Mouse (Mus musculus): ENCODE measurements around the gene Rars. TPM values are rescaled to one million over a fixed set of nuclear protein-coding genes. Genes with fewer than 3 reads are reported as not detected.

Rars gene
- polyA plus RNA-seq, 1 experiment from 2014 or later = 109 TPM

- Histone ChIP-seq H3K27ac (no peak overlapping the region), H3K27me3 (ENCODE audit: low read depth, poor library complexity, severe bottlenecking) (no peaks in the 10 kb centered on the region), H3K4me1 (no peaks in the 10 kb centered on the region), H3K36me3 (peaks cover 98% of the 10 kb centered on the region), H3K4me3 (no peak overlapping the region), H3K9me3 (replicated peaks) (no peaks in the 10 kb centered on the region)
- 86% methylated on average over 3 of the region's 3 CpGs for whole genome bisulfite sequencing
- DNase-seq (ENCODE audit: low spot score) = no peak
These were observed 54.0 kb downstream of the Rars start for GRCm38 (mm10) chr11:35780336-35780735.

- no peaks in the 10 kb centered on the region for H3K9me3 ChIP-seq (replicated peaks)
- H3K4me3 ChIP-seq = no peak overlapping the region
- H3K27me3 ChIP-seq (ENCODE audit: low read depth, poor library complexity, severe bottlenecking) = no peaks in the 10 kb centered on the region
- H3K27ac ChIP-seq = no peak overlapping the region
- DNase-seq (ENCODE audit: low spot score) = no peak
- WGBS = 93% methylated on average over 3 of the region's 3 CpGs
- H3K36me3 ChIP-seq = peaks cover 78% of the 10 kb centered on the region
- H3K4me1 ChIP-seq = peaks cover 4% of the 10 kb centered on the region; the same call in 1 of the 2 replicates
These were observed 57.9 kb downstream of the Rars start for GRCm38 (mm10) chr11:35776452-35776851.

- H3K36me3 ChIP-seq = peaks cover 70% of the 10 kb centered on the region
- H3K27ac ChIP-seq = no peak overlapping the region
- H3K4me3 ChIP-seq = no peak overlapping the region
- H3K9me3 ChIP-seq (replicated peaks) = no peaks in the 10 kb centered on the region
- no peaks in the 10 kb centered on the region for H3K27me3 ChIP-seq (ENCODE audit: low read depth, poor library complexity, severe bottlenecking)
- WGBS = 96% methylated on average over 3 of the region's 3 CpGs
- DNase-seq (ENCODE audit: low spot score) = no peak
- peaks cover 11% of the 10 kb centered on the region for H3K4me1 ChIP-seq
These were observed 58.7 kb downstream of the Rars start for GRCm38 (mm10) chr11:35775606-35776005.

- peak overlapping the region; percentile 94 for H3K4me3 ChIP-seq
- H3K9me3 ChIP-seq (replicated peaks) = no peaks in the 10 kb centered on the region
- peaks cover 13% of the 10 kb centered on the region for H3K4me1 ChIP-seq
- peaks cover 23% of the 10 kb centered on the region for H3K36me3 ChIP-seq
- WGBS = 70% methylated on average over 9 of the region's 9 CpGs
- peak; percentile 23 for DNase-seq (ENCODE audit: low spot score)
- peak overlapping the region; percentile 99; the same call in 1 of the 2 replicates for H3K27ac ChIP-seq
- no peaks in the 10 kb centered on the region for H3K27me3 ChIP-seq (ENCODE audit: low read depth, poor library complexity, severe bottlenecking)
These were observed 63.4 kb downstream of the Rars start for GRCm38 (mm10) chr11:35770741-35771504.

GRCm38 (mm10) chr11:35769746-35770437, 64.4 kb downstream of the Rars start:
- peaks cover 19% of the 10 kb centered on the region for H3K36me3 ChIP-seq
- H3K9me3 ChIP-seq (replicated peaks) = no peaks in the 10 kb centered on the region
- under 1% methylated on average over 41 of the region's 41 CpGs for WGBS
- H3K4me3 ChIP-seq = peak overlapping the region; percentile 94
- H3K4me1 ChIP-seq = peaks cover 13% of the 10 kb centered on the region
- no peaks in the 10 kb centered on the region for H3K27me3 ChIP-seq (ENCODE audit: low read depth, poor library complexity, severe bottlenecking)
- DNase-seq (ENCODE audit: low spot score) = peak; percentile 79
- peak overlapping the region; percentile 99 for H3K27ac ChIP-seq

GRCm38 (mm10) chr11:35769188-35769745, 65.0 kb downstream of the Rars start, which contains the start of gene Pank3:
Gene Pank3, plus strand, starts transcription at chr11:35769484.
- H3K4me1 ChIP-seq = peaks cover 13% of the 10 kb centered on the region
- DNase-seq (ENCODE audit: low spot score) = peak; percentile 94
- WGBS = under 1% methylated on average over 50 of the region's 50 CpGs
- peak within 1 kb of the TSS; percentile 94 for H3K4me3 ChIP-seq
- H3K27me3 ChIP-seq (ENCODE audit: low read depth, poor library complexity, severe bottlenecking) = no peaks in the 10 kb centered on the region
- H3K9me3 ChIP-seq (replicated peaks) = no peaks in the 10 kb centered on the region
- peak within 1 kb of the TSS; percentile 99 for H3K27ac ChIP-seq
- H3K36me3 ChIP-seq = peaks cover 19% of the 10 kb centered on the region

GRCm38 (mm10) chr11:35766845-35767244, 67.5 kb downstream of the Rars start:
- Histone ChIP-seq H3K4me1 (peaks cover 9% of the 10 kb centered on the region), H3K27ac (no peak overlapping the region), H3K27me3 (ENCODE audit: low read depth, poor library complexity, severe bottlenecking) (no peaks in the 10 kb centered on the region), H3K36me3 (peaks cover 2% of the 10 kb centered on the region; the same call in 1 of the 2 replicates), H3K9me3 (replicated peaks) (no peaks in the 10 kb centered on the region), H3K4me3 (no peak overlapping the region)
- 91% methylated on average over 5 of the region's 5 CpGs for WGBS
- DNase-seq (ENCODE audit: low spot score) = no peak

GRCm38 (mm10) chr11:35760627-35761003, 73.7 kb downstream of the Rars start:
- no peaks in the 10 kb centered on the region for H3K27me3 ChIP-seq (ENCODE audit: low read depth, poor library complexity, severe bottlenecking)

GRCm38 (mm10) chr11:35760001-35760626, 74.2 kb downstream of the Rars start:
- H3K9me3 ChIP-seq (replicated peaks) = no peaks in the 10 kb centered on the region
- H3K4me1 ChIP-seq = no peaks in the 10 kb centered on the region
- no peak overlapping the region for H3K4me3 ChIP-seq
- H3K27me3 ChIP-seq (ENCODE audit: low read depth, poor library complexity, severe bottlenecking) = no peaks in the 10 kb centered on the region
- no peaks in the 10 kb centered on the region for H3K36me3 ChIP-seq
- H3K27ac ChIP-seq = no peak overlapping the region
- WGBS = 83% methylated on average over 7 of the region's 7 CpGs
- no peak for DNase-seq (ENCODE audit: low spot score)

More at GRCm38 (mm10) chr11:35760627-35761003, 73.7 kb downstream of the Rars start:
- Histone ChIP-seq H3K27ac (no peak overlapping the region), H3K9me3 (replicated peaks) (no peaks in the 10 kb centered on the region), H3K4me1 (no peaks in the 10 kb centered on the region), H3K36me3 (no peaks in the 10 kb centered on the region), H3K4me3 (no peak overlapping the region)
- DNase-seq (ENCODE audit: low spot score) = no peak
- 90% methylated on average over 4 of the region's 4 CpGs for WGBS

MicroRNA genes within 50 kb of the gene (microRNA counts, 519-probe panel; counts per million panel counts)
- microRNA mmu-miR-103 = 6,399 counts per million, percentile 95 among the panel's probes with 10 or more counts

Small RNA genes within 50 kb of the gene (microRNA-seq; reads per million reads assigned to microRNA genes)
- gene Mir103-1 = 9.4 reads per million, percentile 17 among the genes with 10 or more reads in this experiment

Other genes starting within 250 kb of the Rars start
- 9.9 and 14.1 TPM in 2 replicates for gene Pank3, start 65.0 kb downstream of the Rars start, polyA plus RNA-seq (2016; fragmentation: Nextera tagmentation; extraction: Ambion mirVana)
- not detected in 2 replicates for gene Fbll1, start 35.6 kb downstream of the Rars start, polyA plus RNA-seq (2016; fragmentation: Nextera tagmentation; extraction: Ambion mirVana)
- gene Wwc1, start 146.0 kb upstream of the Rars start, polyA plus RNA-seq (2016; fragmentation: Nextera tagmentation; extraction: Ambion mirVana) = 1.9 and 2.2 TPM in 2 replicates